Mouse (Mus musculus) neural tube, embryonic 14.5 days (tissue): ENCODE measurements around the gene Clvs2. TPM values are rescaled to one million over a fixed set of nuclear protein-coding genes. Genes with fewer than 3 reads are reported as not detected.

Source experiments
- ATAC-seq: fragments of 200-750 bp; cut with Nextera tagmentation; 2 replicates; pipeline ENCODE4 v1.8.0; 2017; ENCODE audit warnings: low read depth, mild to moderate bottlenecking, moderate TSS enrichment, moderate library complexity
- H3K27ac ChIP-seq: fragments of 300-500 bp; sonication (generic); 2 replicates; pipeline ENCODE4 v1.5.1; 2014; ENCODE audit warnings: low read depth, mild to moderate bottlenecking, control low read depth, low read length, moderate library complexity, mixed read lengths
- H3K27me3 ChIP-seq: fragments of 300-500 bp; sonication (generic); 2 replicates; pipeline ENCODE4 v1.6.1; 2014; ENCODE audit warnings: low read length; ENCODE audit not compliant: control insufficient read depth, insufficient read depth
- H3K36me3 ChIP-seq: fragments of 300-500 bp; sonication (generic); 2 replicates; pipeline ENCODE4 v1.6.1; 2014; ENCODE audit warnings: low read length, mixed read lengths; ENCODE audit not compliant: control insufficient read depth, insufficient read depth
- H3K4me1 ChIP-seq: fragments of 300-500 bp; sonication (generic); 2 replicates; pipeline ENCODE4 v1.6.1; 2014; ENCODE audit warnings: low read length; ENCODE audit not compliant: control insufficient read depth, insufficient read depth
- H3K4me2 ChIP-seq: fragments of 300-500 bp; sonication (generic); 2 replicates; pipeline ENCODE4 v1.6.1; 2014; ENCODE audit warnings: mild to moderate bottlenecking, low read depth, low read length, control low read depth
- H3K4me3 ChIP-seq: fragments of 300-500 bp; sonication (generic); 2 replicates; pipeline ENCODE4 v1.5.1; 2014; ENCODE audit warnings: low read depth, low read length, control low read depth, mixed read lengths
- H3K9ac ChIP-seq: fragments of 300-500 bp; sonication (generic); replicated peaks from 2 replicates; pipeline ENCODE4 v1.6.1; 2014; ENCODE audit warnings: low read depth, mild to moderate bottlenecking, control low read depth, low read length, mixed read lengths
- H3K9me3 ChIP-seq: fragments of 300-500 bp; sonication (generic); 2 replicates; pipeline ENCODE4 v1.6.1; 2016; ENCODE audit warnings: low read length; ENCODE audit not compliant: control insufficient read depth
- WGBS: fragments of 180-500 bp; shearing (Covaris S2); extraction: QIAGEN DNeasy Blood & Tissue Kit; methylation state at CpG from one replicate; pipeline ENCODE4 v1.1.7; 2014; 5-methylcytosine and 5-hydroxymethylcytosine counted together
- polyA plus RNA-seq: library from polyadenylated mRNA; unstranded; fragments of >200 nt; fragmentation: Nextera tagmentation; extraction: Ambion mirVana; gene quantifications from 2 replicates; pipeline ENCODE4 v1.2.1, GENCODE M21; 2014

Clvs2 gene
- polyA plus RNA-seq, 1 experiment from 2014 or later = 26.7 TPM

DNA sequence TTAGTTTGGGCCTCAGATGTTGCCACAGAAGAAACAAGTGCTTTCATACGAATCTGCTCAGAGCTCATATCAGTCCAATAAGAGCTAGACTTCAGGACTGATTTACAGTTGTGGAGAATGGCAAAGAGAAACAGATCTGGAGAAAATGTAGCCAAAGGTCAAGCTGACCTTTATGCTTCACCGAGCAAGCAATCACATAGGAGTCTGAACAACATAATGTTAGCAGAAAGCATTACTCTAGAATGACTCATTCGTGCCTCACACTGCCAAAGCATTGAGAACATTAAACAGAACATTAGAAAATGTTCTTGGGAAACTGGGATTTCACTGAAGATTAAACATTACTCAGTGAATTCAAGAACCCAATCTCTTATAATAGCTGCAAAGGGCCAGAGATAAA is 66.5 kb downstream of the Clvs2 start:
- ATAC-seq = no peak
- Histone ChIP-seq H3K4me1 (no peaks in the 10 kb centered on the region), H3K9ac (no peak overlapping the region), H3K27me3 (no peaks in the 10 kb centered on the region), H3K36me3 (no peaks in the 10 kb centered on the region), H3K4me2 (no peak overlapping the region), H3K27ac (no peak overlapping the region), H3K9me3 (no peaks in the 10 kb centered on the region), H3K4me3 (no peak overlapping the region)
- 57% methylated on average over 3 of the region's 3 CpGs for WGBS

DNA sequence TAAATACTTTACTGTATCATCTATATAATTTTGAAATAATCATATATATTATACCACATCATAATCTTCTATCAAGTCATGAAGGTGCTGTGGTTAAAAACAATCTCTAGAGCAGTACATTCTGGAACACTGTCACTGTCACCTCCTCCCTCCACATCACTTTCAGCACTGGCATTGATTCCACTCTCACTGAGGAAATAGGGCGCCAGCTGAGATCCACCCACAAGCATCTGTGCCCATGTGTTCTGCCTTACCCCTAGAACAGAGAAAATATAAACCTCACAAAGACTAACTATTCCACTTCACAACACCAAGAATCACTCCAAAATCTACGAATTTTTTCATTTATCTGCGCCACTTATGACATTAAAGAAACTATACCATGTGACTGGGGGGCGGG is 84.2 kb downstream of the Clvs2 start:
- 90% methylated on average over 4 of the region's 4 CpGs for WGBS
- ATAC-seq = no peak
- Histone ChIP-seq H3K9ac (no peak overlapping the region), H3K4me1 (no peaks in the 10 kb centered on the region), H3K4me3 (no peak overlapping the region), H3K36me3 (no peaks in the 10 kb centered on the region), H3K27ac (no peak overlapping the region), H3K4me2 (no peak overlapping the region), H3K9me3 (no peaks in the 10 kb centered on the region), H3K27me3 (no peaks in the 10 kb centered on the region)

Other genes starting within 250 kb of the Clvs2 start
- gene Sult3a2, start 161.9 kb upstream of the Clvs2 start, polyA plus RNA-seq = not detected in 2 replicates
- not detected in 2 replicates for gene Sult3a1, start 233.0 kb upstream of the Clvs2 start, polyA plus RNA-seq